Mouse (Mus musculus): ENCODE measurements at regions not wholly inside any gene's neighbourhood (a gene's known extent, or its start where the extent isn't known, plus 50 kb on each side); places are given as distances from the start of the nearest gene placed in this dataset.

DNA sequence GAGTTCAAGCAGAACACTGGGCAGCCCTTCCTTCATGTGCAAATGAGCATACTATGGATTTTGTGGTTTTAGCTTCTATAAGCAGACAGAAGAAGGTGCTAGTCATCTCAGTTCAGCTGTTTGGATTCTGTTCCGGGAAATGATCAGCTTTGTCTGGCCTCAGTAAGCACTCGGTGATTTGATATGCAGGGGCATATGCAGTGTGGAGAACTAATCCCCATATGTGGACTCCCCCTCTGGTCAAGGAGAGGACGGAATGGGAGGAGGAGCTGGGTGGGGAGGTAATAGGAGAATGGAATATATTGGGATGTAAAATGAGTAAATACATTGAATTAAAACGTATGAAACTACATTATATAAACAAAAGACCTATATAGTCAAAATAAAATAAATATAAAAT, 1421.5 kb upstream of the Gm10800 start:
- DNase-seq (ENCODE audit: inconsistent ontology term) = no peak

DNA sequence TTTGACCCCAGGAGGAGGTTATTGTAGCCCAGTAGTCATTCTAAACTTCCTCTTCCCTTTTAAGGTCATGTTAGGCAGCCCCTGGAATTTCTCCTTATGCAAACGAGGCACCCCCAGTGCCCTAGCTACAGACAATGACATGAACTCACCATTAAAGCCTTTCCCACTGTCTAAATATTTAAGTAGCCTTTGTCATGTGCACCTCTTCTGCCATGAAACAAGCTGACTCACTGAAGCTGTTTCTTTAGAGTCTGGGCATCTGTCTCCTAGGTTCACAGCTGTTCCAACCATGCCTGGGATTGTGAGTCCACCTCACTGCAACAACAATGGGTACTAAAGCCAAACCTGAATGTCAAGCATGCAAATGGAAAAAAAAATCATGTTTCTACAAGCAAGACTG, 1410.1 kb upstream of the Gm10800 start:
- DNase-seq (ENCODE audit: inconsistent ontology term) = peak; percentile 3

Measured in Muller cell, postnatal 12 days (primary cell).